Mouse (Mus musculus): Measurements from ENCODE around the gene Lancl1.

DNA sequence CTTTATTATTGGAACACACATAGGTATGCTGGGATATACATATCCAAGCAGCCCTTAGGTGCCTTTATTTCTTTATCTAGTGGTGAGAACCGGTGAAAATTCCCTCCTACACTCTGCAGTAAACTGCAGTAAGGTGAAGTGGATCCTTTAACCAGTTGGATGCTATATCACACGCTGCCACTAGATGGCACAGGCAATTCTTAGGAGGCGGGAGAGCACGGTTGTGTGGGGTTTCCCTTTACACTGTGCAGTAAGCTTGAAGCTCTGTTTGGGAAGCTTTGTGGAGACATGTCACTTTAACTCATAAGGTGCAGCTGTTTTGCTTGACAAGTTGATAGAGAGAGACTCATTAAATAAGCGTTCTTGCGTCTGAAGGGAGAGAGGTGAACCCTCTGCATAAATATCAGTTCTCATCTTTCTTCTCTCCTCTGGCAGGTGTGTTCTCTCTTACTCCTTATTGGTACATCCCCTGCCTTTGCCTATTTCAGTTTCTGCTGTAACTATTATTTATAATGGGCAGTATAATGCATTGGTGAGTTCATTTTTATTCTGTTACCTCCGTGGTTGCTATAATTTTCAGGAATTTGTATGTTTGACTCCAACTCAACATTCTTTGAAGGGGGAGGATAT, 22.9 kb upstream of the Lancl1 start:
- TF ChIP-seq POLR2A (IDR thresholded peaks at IDR 0.05; ENCODE audit: borderline replicate concordance, control insufficient read depth, low read depth, low read length) = no peak
- TF ChIP-seq CTCF (IDR thresholded peaks at IDR 0.05; ENCODE audit: control insufficient read depth, insufficient read depth, low read length) = peak; percentile 61

Measured in bone marrow, adult 2 months (tissue).